Mouse (Mus musculus): Measurements from ENCODE around the gene Smox.

Smox gene

DNA sequence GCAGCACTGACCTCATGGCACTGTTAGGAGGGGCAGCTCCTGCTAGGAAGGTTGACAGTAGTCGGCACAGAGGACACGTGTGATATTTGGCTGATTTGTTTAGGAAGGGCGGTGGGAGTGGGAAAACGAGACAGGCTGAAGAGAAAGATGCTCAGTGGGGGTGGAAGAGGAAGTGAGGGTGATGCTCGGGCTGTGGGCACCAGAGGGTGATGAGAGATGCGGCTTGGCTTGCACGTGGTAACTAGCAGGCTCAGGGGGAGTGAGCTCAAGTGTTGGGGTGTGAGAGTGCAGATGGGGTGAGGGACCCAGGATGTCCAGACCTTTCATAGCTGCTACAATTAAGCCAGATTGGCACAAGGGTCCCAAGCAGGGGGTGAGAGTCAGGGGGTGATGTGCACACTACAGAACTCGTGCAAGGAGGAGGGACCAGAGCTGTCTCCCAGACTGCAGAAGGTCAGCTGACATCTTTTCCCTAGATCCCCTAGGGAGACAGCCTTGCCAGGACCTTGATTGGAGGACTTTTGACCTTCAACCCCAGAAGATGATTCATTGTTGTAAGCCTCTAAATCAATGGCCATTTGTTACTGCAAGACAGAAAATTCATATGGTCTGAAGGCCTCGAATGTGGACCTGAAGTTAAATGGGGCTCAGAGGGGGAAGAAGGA, 61.6 kb downstream of the Smox start:
- no peak for DNase-seq (ENCODE audit: low read depth)

GRCm38 (mm10) chr2:131557896-131558295, 66.6 kb downstream of the Smox start:
- DNase-seq (ENCODE audit: low read depth) = no peak

GRCm38 (mm10) chr2:131560205-131560919, 69.1 kb downstream of the Smox start:
- DNase-seq (ENCODE audit: low read depth) = no peak

- no peak for DNase-seq (ENCODE audit: low read depth)
Observed at GRCm38 (mm10) chr2:131561344-131561870, 70.1 kb downstream of the Smox start.

- no peak for DNase-seq (ENCODE audit: low read depth)
Observed at GRCm38 (mm10) chr2:131561891-131562585, 70.7 kb downstream of the Smox start, which contains the start of gene Adra1d. Gene Adra1d, minus strand, starts transcription at chr2:131562283.

DNA sequence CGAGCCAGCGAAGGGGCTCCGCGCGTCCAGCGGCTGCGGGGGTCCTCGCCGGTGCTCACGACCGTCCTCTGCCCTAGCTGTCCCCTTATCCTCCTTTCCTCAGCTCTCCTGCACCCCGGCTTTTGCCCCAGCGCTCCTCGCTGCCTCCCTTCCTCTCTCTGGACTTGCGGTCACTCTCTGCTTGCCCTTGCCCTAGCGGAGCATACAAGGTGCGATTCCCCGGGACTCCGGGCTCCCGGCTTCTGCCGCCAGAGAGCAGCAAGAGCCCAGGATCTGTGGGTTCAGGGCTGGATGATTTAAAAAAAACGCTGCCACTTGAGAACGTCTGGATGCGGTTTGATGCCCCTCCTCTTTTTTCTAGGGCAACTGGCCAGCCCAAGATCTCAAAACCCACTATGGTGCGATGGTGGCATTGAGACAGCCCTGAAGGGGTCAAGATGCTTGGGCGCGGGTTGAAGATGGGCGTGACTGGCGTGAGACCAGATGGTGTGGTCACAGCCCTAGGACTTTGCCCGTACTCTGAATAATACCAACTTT, 71.4 kb downstream of the Smox start:
- no peak for DNase-seq (ENCODE audit: low read depth)
